14 mouse cellular contexts compared by ENCODE assay signal in the genomic region with DNA sequence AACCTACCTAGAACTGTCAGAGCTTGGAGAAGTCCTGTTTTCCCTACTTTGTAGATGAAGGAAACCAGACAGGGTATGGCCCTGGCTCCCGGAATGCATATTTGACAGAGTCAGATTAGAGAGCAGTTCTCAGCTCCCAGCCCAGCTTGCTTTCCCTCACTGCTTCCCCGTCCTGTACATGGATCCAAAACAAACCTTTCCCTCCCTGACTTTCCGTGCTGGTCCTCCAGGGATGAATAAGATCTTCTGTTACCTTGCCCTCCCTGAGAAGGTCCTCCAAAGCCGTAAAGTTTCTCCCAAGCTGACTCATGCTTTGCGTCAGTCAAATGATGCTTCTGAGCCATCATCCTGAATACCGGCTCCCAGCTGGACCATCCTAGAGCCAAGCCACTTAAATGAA.
DNase-seq lines count a peak whose midpoint lies in the region; ATAC-seq and TF ChIP-seq lines count a peak whose summit lies in the region.
"Had no signal": no experiment of that assay in that cellular context is flagged by ENCODE, and none has a peak within 500 bp of the region (broad histone marks: within the 10 kb centered on the region; RNA-seq: fewer than 3 reads in every experiment).

No protein-coding gene starts in this region.

- TF ChIP-seq CTCF in heart, postnatal 0 days (IDR thresholded peaks at IDR 0.05; ENCODE audit: low read depth): no peak

- H3K4me2 ChIP-seq in embryonic facial prominence, embryonic 14.5 days (ENCODE audit: low read depth, low read length): no peak overlapping the region
- no peak overlapping the region for H3K4me2 ChIP-seq in heart, postnatal 0 days (ENCODE audit: low read depth, low read length)
- H3K4me2 ChIP-seq in stomach, embryonic 16.5 days (ENCODE audit: low read depth, low read length): no peak overlapping the region
- H3K4me2 ChIP-seq: forebrain, embryonic 15.5 days; midbrain, embryonic 11.5 days had no signal

- H3K36me3 ChIP-seq in embryonic facial prominence, embryonic 14.5 days (ENCODE audit: control insufficient read depth, insufficient read depth, low read length): no peaks in the 10 kb centered on the region
- H3K36me3 ChIP-seq in heart, postnatal 0 days (replicated peaks; ENCODE audit: control insufficient read depth, insufficient read depth, low read length): no peaks in the 10 kb centered on the region
- no peaks in the 10 kb centered on the region for H3K36me3 ChIP-seq in stomach, embryonic 16.5 days (ENCODE audit: control insufficient read depth, insufficient read depth, low read length)
- H3K36me3 ChIP-seq: forebrain, embryonic 15.5 days had no signal

- H3K4me1 ChIP-seq in embryonic facial prominence, embryonic 14.5 days (ENCODE audit: control insufficient read depth, insufficient read depth, low read length): no peaks in the 10 kb centered on the region
- no peaks in the 10 kb centered on the region for H3K4me1 ChIP-seq in heart, postnatal 0 days (ENCODE audit: control insufficient read depth, insufficient read depth)
- H3K4me1 ChIP-seq in stomach, embryonic 16.5 days (ENCODE audit: control insufficient read depth, insufficient read depth, low read length): peaks cover 14% of the 10 kb centered on the region; the same call in 1 of the 2 replicates
- H3K4me1 ChIP-seq: forebrain, embryonic 15.5 days had no signal

- peak; percentile 81 for ATAC-seq in embryonic facial prominence, embryonic 14.5 days (ENCODE audit: low read depth)
- ATAC-seq in heart, postnatal 0 days (ENCODE audit: insufficient read depth, low read depth): peak; percentile 82
- ATAC-seq in stomach, embryonic 16.5 days (ENCODE audit: insufficient read depth, low FRiP score): peak; percentile 83; the same call in 1 of the 2 replicates
- ATAC-seq: forebrain, embryonic 15.5 days had no signal

- TF ChIP-seq EP300 in heart, postnatal 0 days (IDR thresholded peaks at IDR 0.05; ENCODE audit: low read depth): no peak

- H3K9me3 ChIP-seq in embryonic facial prominence, embryonic 14.5 days (ENCODE audit: control insufficient read depth, low read length): no peaks in the 10 kb centered on the region
- H3K9me3 ChIP-seq in heart, postnatal 0 days (replicated peaks; ENCODE audit: control insufficient read depth, low read length): no peaks in the 10 kb centered on the region
- H3K9me3 ChIP-seq in stomach, embryonic 16.5 days (replicated peaks; ENCODE audit: control insufficient read depth, low read length): no peaks in the 10 kb centered on the region
- H3K9me3 ChIP-seq: forebrain, embryonic 15.5 days had no signal

- H3K27ac ChIP-seq in embryonic facial prominence, embryonic 14.5 days (replicated peaks; ENCODE audit: low read depth, low read length): no peak overlapping the region
- H3K27ac ChIP-seq in heart, postnatal 0 days (ENCODE audit: low read depth): 0 out of 2 replicates have a peak overlapping the region, but pooled peaks have one; percentile 39
- H3K27ac ChIP-seq in stomach, embryonic 16.5 days (ENCODE audit: low read length): peak overlapping the region; percentile 33
- H3K27ac ChIP-seq: forebrain, embryonic 15.5 days; liver, embryonic 14.5 days had no signal

- DNase-seq in heart, adult 9 months (ENCODE audit: low spot score in 2 of 2): peak; percentile 52 to 62
- no peak for DNase-seq in heart, adult 8-10 months (ENCODE audit: low spot score)
- peak; percentile 80 for DNase-seq in embryonic facial prominence, embryonic 14.5 days (ENCODE audit: low spot score)
- peak; percentile 70 for DNase-seq in heart, postnatal 0 days (ENCODE audit: low spot score)
- DNase-seq in cerebellum, adult 8-10 months: no peak
- DNase-seq in yolk sac, embryonic 10.5 days (ENCODE audit: low spot score): no peak
- DNase-seq: adrenal gland, postnatal 10 days; cerebellum, adult 18-20 months; lung, postnatal 36 days; thymus, postnatal 25 days had no signal

- H3K9ac ChIP-seq in embryonic facial prominence, embryonic 14.5 days (ENCODE audit: low read depth, low read length): no peak overlapping the region
- H3K9ac ChIP-seq in heart, postnatal 0 days (replicated peaks; ENCODE audit: low read depth, low read length): no peak overlapping the region
- no peak overlapping the region for H3K9ac ChIP-seq in stomach, embryonic 16.5 days (ENCODE audit: low read length)
- H3K9ac ChIP-seq: forebrain, embryonic 15.5 days; liver, embryonic 14.5 days had no signal

- H3K4me3 ChIP-seq in embryonic facial prominence, embryonic 14.5 days (ENCODE audit: low read depth, low read length): no peak overlapping the region
- H3K4me3 ChIP-seq in heart, postnatal 0 days (ENCODE audit: low read depth, low read length): no peak overlapping the region
- no peak overlapping the region for H3K4me3 ChIP-seq in stomach, embryonic 16.5 days (replicated peaks; ENCODE audit: low read length)
- H3K4me3 ChIP-seq: forebrain, embryonic 15.5 days had no signal

- no peaks in the 10 kb centered on the region for H3K27me3 ChIP-seq in embryonic facial prominence, embryonic 14.5 days (replicated peaks; ENCODE audit: control insufficient read depth, insufficient read depth, low read length)
- H3K27me3 ChIP-seq in heart, postnatal 0 days (ENCODE audit: control insufficient read depth, insufficient read depth, low read length): no peaks in the 10 kb centered on the region
- H3K27me3 ChIP-seq in stomach, embryonic 16.5 days (ENCODE audit: control insufficient read depth, insufficient read depth, low read length): no peaks in the 10 kb centered on the region
- H3K27me3 ChIP-seq: forebrain, embryonic 15.5 days had no signal

- WGBS in embryonic facial prominence, embryonic 14.5 days: 50% methylated on average over 6 of the region's 6 CpGs
- WGBS in heart, postnatal 0 days: 26% methylated on average over 6 of the region's 6 CpGs
- 48% methylated on average over 6 of the region's 6 CpGs for WGBS in stomach, embryonic 16.5 days

Comparison
In these comparisons a context has a peak if more than half of its experiments do, and no peak if none do; other contexts are left out.
1. DNase-seq: peak in heart, adult 9 months (2 of 2), embryonic facial prominence, embryonic 14.5 days (single experiment) and heart, postnatal 0 days (single experiment); none in heart, adult 8-10 months (single experiment), cerebellum, adult 8-10 months (single experiment) and yolk sac, embryonic 10.5 days (single experiment).
2. Peak in every context shown above with its lines, with median percentiles within 50 percentile points of each other: ATAC-seq.